Mouse (Mus musculus) A20 (cell line): ENCODE measurements at regions not wholly inside any gene's neighbourhood (a gene's known extent, or its start where the extent isn't known, plus 50 kb on each side); places are given as distances from the start of the nearest gene placed in this dataset.

Experiments used
- DNase-seq: peaks from one replicate; pipeline ENCODE4 v3.0.0-alpha.2; 2011; ENCODE audit warnings: low read depth, low spot score

DNA sequence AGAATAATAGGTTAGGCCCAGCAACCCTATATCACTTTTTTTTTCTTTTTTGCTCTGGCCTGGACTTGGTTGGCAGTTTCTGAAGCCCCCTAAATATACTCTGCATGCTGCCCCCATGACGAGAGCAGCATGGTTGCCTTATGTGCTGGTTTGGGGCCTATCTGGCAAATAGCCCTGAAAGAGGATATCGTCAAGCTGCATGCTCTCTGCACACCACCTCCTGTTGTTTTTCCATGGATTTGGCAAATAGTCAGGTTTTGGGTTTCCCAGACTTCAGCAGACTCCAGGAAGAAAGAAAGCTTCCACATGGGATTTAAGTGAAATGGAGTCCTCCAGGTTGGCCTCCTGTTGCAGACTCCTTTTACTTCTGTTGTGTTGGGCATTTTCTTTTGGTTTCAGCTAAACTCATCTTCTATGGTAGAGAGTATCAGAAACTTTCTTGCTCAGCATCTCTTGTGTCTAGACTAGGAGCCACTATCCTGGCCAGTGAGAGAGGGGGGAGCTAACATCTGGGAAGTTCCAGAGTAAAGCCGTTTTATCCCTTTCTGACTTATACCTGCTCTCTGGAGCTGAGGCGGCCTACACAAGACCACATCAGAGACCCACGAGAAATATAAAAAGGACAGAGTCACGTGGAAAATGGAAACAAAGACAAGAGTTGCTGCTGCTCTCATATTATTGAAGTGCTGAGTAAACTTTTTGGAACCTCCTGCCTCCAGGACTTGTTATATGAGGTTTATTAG, 140.4 kb upstream of the Egfl6 start:
- DNase-seq, result no peak

DNA sequence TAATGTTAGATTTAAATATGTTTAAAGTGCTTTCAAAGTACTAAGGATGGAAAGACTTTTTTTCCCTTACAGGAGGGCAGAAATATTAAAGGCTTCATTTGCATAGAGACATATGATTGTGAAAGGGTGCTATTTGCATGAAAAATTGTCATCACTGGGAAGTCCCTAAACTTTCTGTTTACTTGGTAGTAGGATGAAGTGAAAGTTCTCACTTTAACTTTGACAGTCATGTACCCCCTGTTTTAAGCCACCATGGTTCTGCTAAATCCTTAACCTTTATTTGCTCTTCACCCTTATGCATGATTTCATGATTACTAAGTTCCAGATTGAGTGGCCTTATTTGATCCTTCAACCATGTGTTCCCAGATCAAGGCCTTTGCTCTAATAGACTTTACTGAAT, 132.6 kb upstream of the Egfl6 start:
- DNase-seq, result peak; percentile 69

DNA sequence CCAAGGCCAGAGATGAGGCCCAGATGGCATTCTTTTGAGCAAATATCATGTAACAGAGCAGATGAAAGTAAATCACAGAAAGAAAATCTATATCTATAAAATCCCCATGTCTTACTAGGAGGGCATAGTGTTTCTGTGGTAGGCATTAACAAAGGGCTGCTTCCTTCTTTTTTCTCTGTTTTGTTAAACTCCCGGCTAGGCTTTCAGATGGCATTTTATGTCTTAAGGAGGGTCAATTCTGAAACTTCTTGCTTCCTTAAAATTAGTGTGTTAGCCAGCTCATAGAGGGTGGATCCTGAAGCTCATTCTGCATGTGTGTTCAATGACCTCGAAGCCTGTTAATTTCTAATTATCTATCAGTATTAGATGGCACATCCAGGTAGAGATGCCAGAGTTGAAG, 123.8 kb upstream of the Egfl6 start:
- peak; percentile 12 for DNase-seq

DNA sequence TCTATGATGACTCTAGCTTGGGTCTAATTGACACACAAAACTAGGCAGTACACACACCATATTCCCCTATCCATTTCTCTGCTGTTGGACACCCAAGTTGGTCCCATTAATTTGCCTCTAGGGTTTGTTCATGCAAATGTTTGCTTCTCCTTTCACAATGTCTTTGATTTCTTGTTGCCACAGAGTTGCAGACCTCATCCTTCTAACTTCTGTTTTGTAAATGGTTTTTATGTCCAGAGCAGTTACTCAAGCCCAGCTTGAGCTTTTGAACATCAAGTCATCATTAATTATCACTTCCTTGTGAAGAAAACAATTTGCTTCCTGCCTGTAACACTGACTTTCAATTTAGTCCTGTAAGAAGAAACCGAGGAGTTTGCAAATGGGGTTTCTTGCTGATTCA, 122.6 kb upstream of the Egfl6 start:
- DNase-seq, result no peak

DNA sequence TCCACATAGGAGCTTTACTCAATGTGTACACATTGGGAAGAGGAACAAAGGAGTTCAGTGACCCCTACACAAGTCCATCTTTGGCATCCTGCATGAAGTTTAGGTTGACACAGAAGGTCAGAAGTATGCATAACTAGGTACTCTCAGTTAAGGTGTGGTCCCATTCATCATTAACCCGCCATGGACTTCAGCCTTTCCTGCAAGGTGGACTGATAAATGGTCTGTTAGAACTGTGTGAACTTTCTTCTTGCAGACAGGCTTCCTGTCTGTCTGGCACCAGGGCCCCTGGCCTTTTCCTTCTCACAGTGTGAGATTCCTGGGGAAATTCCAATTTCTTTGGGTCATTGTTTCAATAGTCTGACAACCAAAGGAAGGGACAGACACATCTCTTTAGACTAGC, 121.5 kb upstream of the Egfl6 start:
- DNase-seq, result no peak

DNA sequence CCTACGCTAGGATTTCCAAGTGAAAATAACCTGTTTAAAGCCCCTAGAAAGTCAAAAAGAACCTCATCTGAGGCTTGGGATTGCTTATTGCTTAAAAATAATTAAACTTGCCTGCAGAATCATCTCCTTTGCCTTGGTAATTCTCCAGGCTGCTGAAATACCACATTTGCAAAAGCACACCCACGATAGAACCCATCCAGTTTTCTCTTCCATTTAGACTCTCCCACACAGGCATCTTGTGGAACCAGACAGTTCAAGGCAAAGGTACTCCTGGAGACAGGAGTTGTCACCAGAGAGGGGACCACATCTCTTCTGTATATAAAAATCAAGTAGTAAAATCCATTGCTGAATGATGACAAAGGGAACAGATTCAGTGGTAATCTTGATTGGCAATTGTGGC, 118.8 kb upstream of the Egfl6 start:
- DNase-seq, result no peak

DNA sequence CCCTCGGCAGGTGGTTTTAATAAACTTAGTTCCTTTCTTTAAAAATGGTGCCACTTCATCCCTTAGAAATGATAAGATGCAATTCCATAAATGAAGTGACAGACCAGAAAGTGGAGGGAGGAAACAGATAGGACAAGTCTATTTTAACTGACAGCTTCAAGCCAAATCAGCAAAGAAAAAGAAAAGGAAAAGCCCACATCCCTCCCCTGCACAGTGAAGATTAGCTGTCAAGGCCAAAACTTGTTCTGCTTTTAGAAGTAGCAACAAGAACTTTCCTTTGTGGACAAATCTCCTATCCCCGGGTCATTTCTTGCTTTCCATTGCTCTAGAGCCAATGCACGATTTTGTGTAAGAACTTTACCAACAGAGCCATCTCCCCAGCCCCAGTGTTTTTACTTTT, 108.7 kb upstream of the Egfl6 start:
- DNase-seq, result no peak

DNA sequence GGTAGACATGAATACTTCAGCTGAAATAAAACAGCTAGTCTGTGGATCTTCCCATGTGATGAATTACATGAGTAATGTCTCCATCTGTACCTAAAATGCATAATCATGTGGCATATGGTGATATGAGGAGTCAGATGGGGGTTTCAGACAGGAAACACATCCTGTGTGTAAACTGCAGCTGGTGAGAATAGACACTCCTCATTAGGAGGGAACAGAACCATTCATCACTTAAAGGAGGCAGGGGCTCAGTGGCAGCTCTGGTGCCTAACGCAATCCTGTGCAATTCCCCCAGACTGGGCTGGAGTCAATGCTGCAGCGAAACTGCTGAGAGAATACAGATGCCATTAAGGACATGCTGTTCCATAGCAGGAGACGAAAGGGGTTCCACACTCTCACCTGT, 103.3 kb upstream of the Egfl6 start:
- no peak for DNase-seq

DNA sequence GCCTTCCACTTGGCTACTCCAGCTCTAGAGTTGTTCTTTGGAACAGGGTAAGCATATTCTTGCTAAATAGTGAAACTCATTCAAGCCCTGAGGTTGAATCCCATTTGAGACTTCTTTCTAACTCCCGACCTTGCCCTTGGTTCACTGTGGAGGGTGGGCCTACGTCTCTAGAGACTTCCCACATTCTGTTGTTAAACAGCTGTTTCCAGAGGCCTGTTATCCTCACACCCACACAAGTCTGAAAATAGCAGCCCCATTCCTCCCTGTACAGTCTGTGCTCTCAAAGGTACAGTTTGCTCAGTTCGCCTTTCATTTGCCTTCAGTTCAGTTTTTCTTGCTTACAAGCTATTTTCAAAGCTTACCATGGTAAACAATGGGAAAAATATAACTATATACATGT, 87.9 kb upstream of the Egfl6 start:
- DNase-seq, result no peak

DNA sequence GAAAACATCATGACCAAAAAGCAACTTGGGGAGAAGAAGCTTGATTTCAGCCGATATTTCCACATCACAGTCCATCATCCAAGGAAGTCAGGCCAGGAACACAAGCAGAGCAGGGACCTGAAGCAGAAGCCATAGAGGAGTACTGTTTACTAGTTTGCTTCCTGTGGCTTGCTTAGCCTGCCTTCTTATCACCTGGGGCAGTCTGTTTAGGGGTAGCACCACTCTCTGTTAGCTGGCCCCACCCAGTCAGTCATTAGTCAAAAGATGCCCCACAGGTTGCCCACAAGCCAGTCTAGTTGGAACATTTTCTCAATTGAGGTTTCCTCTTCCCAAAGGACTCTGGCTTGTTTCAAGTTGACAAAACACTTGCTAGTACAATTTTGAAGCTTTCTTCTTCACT, 87.1 kb upstream of the Egfl6 start:
- DNase-seq, result no peak

DNA sequence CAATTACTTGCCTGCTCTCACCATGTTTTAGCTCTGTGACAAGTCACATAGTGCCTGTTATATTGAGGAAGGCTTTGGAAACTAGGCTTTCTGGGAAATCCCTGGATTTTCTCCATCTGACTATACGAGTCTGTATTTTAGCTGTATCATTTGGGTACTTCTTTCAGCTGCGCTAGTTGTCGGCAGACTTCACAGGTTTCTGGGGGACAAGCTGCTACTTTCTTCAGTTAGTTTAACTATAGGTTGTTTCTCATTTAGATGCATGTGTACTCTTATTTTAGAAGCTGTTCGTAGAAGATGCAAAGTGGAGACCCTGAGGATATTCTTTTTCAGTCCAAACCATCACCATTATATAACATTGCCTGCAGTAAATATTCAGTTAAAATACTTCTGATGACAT, 86.3 kb upstream of the Egfl6 start:
- no peak for DNase-seq

DNA sequence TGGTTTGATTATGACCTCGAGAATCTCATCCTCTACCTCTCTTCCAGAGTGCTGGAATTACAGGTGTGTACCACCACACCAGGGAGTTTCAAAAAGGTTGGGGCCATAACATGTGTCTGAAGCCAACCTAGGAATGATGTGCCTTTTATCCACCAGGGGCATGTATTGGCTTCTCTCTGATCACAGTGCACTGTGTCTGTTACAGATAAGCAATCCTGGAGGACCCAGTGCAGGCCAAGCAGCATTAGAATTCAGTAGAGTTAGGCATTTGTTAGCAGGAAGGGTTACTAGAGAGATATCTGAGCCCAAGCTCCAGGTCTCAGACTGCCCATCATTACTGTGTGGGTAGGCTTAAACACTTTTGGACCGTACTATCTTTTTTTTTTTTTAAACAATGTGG, 80.8 kb upstream of the Egfl6 start:
- no peak for DNase-seq

DNA sequence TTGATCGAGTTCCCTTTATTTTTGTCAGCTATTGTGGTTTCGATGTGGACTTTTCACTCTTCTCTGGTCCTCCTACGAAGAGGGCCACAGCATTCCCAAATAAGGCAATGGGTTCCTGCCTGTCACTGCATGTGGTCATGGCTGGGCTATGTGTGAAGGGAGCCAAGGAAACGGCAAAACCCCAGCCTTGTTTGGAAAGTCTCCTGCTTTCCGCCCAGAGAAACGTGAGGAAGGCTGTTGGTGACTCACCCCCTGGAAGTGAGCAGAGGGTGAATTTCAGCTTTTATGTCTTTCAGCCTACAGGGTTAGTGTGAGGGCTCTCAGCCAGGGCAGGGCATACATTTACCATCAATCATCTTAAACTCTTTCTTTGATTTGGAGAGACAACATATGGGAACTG, 76.3 kb upstream of the Egfl6 start:
- DNase-seq, result no peak

DNA sequence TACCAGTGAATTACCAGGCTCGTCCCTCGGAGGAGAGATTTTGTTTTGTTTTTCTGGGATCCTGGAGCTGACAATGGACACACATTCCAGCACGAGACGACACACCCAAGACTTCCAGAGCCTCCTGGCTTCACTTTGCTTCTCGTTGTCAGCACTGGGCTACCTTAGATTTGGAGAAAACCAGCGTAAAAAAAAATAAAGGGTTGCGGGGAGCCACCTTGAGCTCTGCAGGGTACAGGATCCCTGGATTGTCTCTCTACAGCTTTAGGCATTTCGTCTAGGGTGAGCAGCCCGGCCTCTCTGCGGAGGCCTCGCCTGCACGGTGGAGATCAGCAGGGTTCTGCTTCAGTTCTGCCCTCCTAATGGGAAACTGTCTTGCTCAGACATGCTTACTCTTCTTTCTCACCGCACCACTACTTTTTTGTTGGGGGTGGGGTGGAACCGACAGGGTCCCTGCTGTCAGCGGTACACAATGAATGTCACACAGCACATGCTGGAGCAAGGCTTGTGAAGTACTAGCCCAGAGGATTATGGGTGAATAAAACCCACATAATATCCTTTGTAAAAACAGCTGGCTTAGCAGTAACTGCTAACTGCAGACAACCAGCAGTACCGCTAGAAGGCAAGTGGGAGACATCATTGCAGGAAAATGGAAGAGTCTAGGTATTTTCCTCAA, 75.7 kb upstream of the Egfl6 start:
- no peak for DNase-seq

DNA sequence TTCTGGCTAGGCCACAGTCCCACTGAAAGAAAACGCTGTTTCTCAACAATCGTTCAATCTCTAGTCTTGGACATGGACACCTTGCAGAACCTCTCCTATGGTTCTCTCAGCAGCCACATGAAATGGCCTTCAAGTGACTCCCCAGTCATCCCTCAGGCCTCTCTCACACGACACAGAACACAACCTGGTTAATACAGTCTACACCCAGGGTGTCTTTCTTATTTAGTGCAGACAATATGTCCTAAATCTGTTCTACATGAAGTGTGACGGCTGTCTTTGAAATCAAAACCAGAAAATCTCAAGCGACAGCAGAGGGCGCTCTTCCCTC, 75.2 kb upstream of the Egfl6 start:
- DNase-seq, result peak; percentile 61

DNA sequence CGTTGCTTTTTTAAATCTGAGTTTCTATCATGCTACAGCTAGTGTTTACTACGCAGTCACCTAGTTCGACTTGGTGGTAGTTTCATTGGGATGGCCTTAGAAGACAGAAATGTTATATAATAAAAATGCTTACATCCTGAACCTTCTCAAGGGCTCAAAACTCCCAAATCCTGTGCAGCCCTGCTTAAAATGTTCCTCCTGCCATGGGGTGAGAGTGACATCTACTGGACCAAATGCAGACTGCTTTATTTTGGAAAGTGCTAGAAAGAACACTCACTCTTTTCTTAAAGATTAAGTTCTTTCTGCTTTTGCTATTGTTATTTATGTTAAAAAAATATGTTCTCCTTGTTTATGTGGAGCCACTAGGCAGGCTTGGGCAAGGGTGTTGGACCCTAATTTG, 66.9 kb upstream of the Egfl6 start:
- peak; percentile 50 for DNase-seq

DNA sequence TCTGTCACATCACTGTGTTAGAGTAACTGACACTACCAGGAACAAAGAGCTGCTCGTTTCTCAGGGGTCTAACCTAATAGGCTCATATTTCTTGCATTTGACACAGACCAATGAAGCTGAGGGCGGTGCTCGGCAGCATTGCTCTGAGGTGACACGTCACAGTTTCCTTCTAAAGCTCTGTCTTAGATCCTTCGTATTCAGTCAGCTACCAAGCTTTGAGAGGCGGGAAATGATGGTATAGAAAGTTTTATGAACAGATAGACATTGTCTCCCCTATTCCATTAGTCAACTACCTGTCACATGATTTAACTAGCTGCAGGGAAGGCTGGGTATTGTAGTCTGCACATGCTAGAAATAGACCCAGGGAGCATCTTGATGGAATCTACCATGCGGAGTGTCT, 60.2 kb upstream of the Egfl6 start:
- DNase-seq, result no peak

DNA sequence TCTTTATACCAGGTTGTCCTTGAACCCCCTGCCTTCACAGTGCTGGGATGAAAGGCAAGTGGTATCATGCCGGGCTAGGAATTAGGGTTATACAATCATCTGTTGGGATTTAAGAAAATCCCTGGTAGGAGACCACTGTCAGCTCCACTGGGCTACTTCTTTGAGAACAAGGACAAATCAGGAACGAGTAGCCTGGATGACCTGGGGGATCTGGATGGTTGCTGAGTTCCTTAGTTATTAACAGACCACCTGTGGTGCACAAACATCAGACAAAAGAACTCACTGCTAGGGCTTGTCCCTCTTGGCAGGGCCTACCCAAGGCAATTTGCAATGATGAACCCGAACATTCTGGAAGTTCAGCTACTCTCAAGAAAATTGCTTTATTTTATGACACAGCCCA, 55.7 kb upstream of the Egfl6 start:
- no peak for DNase-seq

DNA sequence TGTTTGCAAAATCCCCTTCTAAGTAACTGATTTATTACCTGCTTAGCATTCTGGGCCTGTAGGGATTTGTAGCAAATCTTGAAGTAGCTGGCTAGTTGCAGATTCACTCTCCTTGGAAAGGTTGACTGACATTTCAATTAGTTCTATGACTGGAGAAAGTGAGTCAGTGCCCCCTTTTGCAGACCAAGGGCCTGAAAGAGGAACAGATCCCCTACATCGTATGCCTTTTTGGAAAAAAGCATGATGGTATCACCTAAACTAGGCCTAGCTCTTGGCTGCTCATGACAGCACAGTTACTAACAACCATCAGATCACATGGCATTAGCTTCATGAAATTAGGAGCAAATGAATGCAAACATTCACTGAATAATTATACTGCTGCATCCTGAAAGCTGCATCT, 54.7 kb upstream of the Egfl6 start:
- DNase-seq, result no peak
